Mouse (Mus musculus) embryonic facial prominence, embryonic 13.5 days (tissue): ENCODE results near the gene Fyb. TPM values are rescaled to one million over a fixed set of nuclear protein-coding genes. Genes with fewer than 3 reads are reported as not detected.

Experiments
- ATAC-seq: fragments of 200-750 bp; cut with Nextera tagmentation; 2 replicates; pipeline ENCODE4 v1.8.0; 2017; ENCODE audit warnings: low read depth; ENCODE audit not compliant: insufficient number of reproducible peaks, insufficient read depth, low FRiP score, low TSS enrichment
- H3K27ac ChIP-seq: fragments of 300-500 bp; sonication (generic); 2 replicates; pipeline ENCODE4 v1.5.1; 2015; ENCODE audit warnings: moderate library complexity, mild to moderate bottlenecking, inconsistent platforms
- H3K27me3 ChIP-seq: fragments of 300-500 bp; sonication (generic); 2 replicates; pipeline ENCODE4 v1.6.1; 2015; ENCODE audit warnings: mild to moderate bottlenecking, inconsistent platforms
- H3K36me3 ChIP-seq: fragments of 300-500 bp; sonication (generic); 2 replicates; pipeline ENCODE4 v1.6.1; 2015; ENCODE audit warnings: mild to moderate bottlenecking, inconsistent platforms
- H3K4me1 ChIP-seq: fragments of 300-500 bp; sonication (generic); 2 replicates; pipeline ENCODE4 v1.6.1; 2015; ENCODE audit warnings: inconsistent platforms
- H3K4me2 ChIP-seq: fragments of 300-500 bp; sonication (generic); 2 replicates; pipeline ENCODE4 v1.6.1; 2015; ENCODE audit warnings: moderate library complexity, mild to moderate bottlenecking, inconsistent platforms
- H3K4me3 ChIP-seq: fragments of 300-500 bp; sonication (generic); 2 replicates; pipeline ENCODE4 v1.5.1; 2015; ENCODE audit warnings: mild to moderate bottlenecking, inconsistent platforms
- H3K9ac ChIP-seq: fragments of 300-500 bp; sonication (generic); 2 replicates; pipeline ENCODE4 v1.6.1; 2015; ENCODE audit warnings: mild to moderate bottlenecking, inconsistent platforms
- H3K9me3 ChIP-seq: fragments of 300-500 bp; sonication (generic); 2 replicates; pipeline ENCODE4 v1.6.1; 2016; ENCODE audit warnings: inconsistent platforms
- WGBS: fragments of 180-500 bp; shearing (Covaris S2); methylation state at CpG from one replicate; pipeline ENCODE4 v1.1.7; 2015; ENCODE audit warnings: mixed read lengths; 5-methylcytosine and 5-hydroxymethylcytosine counted together
- polyA plus RNA-seq: library from polyadenylated mRNA; unstranded; fragments of >200 nt; fragmentation: Nextera tagmentation; extraction: Ambion mirVana; gene quantifications from 2 replicates; pipeline ENCODE4 v1.2.1, GENCODE M21; 2015

Gene Fyb
- polyA plus RNA-seq, 1 experiment from 2014 or later: 4.6 TPM

DNA sequence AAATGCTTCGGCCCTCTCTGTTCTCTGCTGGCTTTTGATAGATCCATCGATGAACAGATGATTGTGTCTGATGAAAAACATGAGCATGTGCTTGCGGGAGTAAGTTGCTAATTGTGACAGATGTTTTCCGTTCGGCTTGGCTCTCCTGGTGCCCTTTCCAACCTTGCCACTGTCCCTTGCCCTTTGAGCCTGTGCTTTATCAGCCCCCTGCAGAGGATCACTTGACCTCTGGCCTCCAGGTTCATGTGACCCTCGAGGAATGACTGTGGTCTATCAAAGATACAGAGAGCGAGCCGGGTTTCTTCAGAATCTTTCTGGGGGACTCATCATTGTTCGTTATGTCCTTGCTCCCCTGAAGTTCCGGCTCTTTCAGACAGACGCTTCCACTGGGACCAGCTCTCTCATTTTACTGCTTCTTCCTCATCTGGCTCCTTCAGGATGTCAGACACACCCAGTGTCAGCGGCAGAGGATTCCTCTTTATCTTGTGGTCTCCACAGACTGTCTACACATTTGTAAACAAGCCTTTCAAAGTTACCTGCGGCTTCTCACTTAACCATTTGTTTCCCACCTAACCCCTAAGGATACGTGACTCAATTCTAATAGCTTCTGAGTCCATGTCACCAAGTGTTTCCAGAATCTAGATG is 146.3 kb downstream of the Fyb start:
- no peaks in the 10 kb centered on the region for H3K9me3 ChIP-seq
- H3K9ac ChIP-seq: no peak overlapping the region
- ATAC-seq: no peak
- no peak overlapping the region for H3K4me2 ChIP-seq
- H3K27ac ChIP-seq: no peak overlapping the region
- peaks cover 3% of the 10 kb centered on the region; the same call in 1 of the 2 replicates for H3K4me1 ChIP-seq
- H3K4me3 ChIP-seq: no peak overlapping the region
- 22% methylated on average over 14 of the region's 14 CpGs for WGBS
- no peaks in the 10 kb centered on the region for H3K36me3 ChIP-seq
- H3K27me3 ChIP-seq: no peaks in the 10 kb centered on the region

DNA sequence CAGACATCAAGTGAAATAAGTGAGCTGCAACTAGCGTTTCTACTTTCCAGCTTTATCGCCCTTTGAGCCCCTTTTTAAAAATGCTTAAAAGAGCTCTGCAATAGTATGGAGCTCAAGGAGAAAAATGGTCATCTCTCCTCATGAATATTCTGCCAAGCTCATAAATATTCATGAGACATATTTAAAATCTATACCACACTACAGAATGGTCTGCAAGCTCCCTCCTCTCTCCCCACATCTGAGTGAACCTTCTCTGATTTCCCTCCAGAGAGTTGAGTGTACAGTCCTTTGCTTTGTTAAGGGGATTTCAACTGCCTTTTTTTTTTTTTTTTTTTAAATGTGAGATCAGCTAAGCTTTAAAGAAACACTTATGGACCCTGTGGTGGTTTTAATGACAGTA is 155.8 kb downstream of the Fyb start:
- Histone ChIP-seq H3K27ac (no peak overlapping the region), H3K4me2 (no peak overlapping the region), H3K27me3 (no peaks in the 10 kb centered on the region), H3K36me3 (no peaks in the 10 kb centered on the region), H3K4me3 (no peak overlapping the region), H3K4me1 (no peaks in the 10 kb centered on the region), H3K9ac (no peak overlapping the region), H3K9me3 (no peaks in the 10 kb centered on the region)
- ATAC-seq: no peak
- WGBS: 82% methylated on average over 2 of the region's 2 CpGs

DNA sequence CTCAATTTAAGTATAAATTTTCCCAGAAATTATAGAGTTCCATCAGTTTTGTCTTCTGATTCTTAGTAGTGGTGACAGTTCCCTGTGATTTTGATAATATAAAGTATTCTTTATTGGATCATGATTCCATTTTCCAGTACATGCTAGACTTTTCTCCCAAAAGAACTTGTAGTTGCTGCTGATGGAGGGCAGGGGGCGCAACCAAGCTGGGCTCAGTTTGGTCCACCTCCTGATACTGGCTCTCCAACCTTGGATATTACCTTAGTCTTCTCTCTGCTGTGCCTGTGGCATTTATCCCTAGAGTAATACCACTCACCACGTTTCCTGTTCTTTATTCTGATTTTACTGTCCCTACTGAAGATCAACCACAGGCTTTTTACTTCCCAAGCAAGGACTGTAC is 179.5 kb downstream of the Fyb start:
- H3K4me2 ChIP-seq: no peak overlapping the region
- H3K36me3 ChIP-seq: no peaks in the 10 kb centered on the region
- H3K4me3 ChIP-seq: no peak overlapping the region
- ATAC-seq: no peak
- no peak overlapping the region for H3K9ac ChIP-seq
- no peaks in the 10 kb centered on the region for H3K4me1 ChIP-seq
- H3K27ac ChIP-seq: no peak overlapping the region
- no peaks in the 10 kb centered on the region for H3K9me3 ChIP-seq
- WGBS: 65% methylated on average over 2 of the region's 2 CpGs
- H3K27me3 ChIP-seq: peaks cover 16% of the 10 kb centered on the region

DNA sequence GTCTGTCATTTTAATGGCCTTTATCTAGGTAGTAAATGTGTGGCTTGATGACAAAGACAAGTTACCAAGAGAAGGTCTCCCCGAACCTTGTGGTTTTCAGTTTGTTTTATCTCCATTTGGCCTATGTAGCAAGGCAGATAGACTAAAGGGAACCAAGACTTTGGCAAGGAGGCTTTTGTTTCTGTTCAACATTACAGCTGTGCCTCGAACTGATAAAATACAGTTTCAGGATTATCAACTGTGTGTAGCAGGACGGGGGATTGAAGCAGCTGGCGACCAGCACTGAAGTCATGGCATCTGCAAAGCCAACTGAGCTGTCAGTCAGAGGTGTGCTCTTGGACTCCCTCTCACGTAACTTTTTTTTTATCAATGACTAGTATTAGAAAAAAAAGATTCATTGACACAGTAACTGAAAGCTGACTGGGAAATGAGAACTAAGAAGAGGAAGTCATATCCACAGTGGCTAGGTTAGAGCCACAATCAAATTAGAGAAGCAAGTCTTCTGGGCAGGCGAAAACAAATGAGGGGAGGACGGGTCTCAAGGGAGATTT is 182.8 kb downstream of the Fyb start:
- H3K9me3 ChIP-seq: no peaks in the 10 kb centered on the region
- WGBS: 59% methylated on average over 7 of the region's 7 CpGs

DNA sequence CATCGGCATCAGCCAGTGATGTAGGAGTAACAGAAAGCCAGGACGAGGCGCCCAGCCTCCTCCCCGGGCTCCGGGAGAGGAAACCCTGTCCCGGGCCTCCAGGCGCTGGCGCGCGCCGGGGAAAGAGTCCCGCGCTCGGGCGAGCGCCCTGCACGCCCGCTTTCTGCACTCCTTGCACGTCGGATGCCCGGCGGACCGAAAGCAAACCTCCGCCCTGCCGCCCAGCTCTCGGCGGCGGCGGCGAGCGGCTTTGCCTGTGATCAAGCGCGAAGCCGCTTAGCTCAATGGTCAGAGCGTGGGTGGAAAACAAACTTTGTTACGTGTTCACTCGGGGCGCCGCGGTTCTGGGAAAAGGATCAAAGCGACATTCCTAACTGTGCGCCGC is 184.9 kb downstream of the Fyb start:
- Histone ChIP-seq H3K9me3 (no peaks in the 10 kb centered on the region), H3K9ac (peak overlapping the region; percentile 92), H3K4me3 (peak overlapping the region; percentile 96), H3K27ac (peak overlapping the region; percentile 94; the same call in 1 of the 2 replicates), H3K36me3 (no peaks in the 10 kb centered on the region), H3K27me3 (peaks cover 16% of the 10 kb centered on the region), H3K4me1 (peaks cover 25% of the 10 kb centered on the region), H3K4me2 (peak overlapping the region; percentile 92)
- peak; percentile 52 for ATAC-seq
- WGBS: 0% methylated on average over 43 of the region's 43 CpGs

More for the DNA sequence above, 182.8 kb downstream of the Fyb start:
- Histone ChIP-seq H3K4me2 (no peak overlapping the region), H3K36me3 (no peaks in the 10 kb centered on the region), H3K4me1 (peaks cover 14% of the 10 kb centered on the region), H3K27me3 (peaks cover 16% of the 10 kb centered on the region), H3K4me3 (no peak overlapping the region), H3K9ac (no peak overlapping the region), H3K27ac (no peak overlapping the region)
- ATAC-seq: no peak

DNA sequence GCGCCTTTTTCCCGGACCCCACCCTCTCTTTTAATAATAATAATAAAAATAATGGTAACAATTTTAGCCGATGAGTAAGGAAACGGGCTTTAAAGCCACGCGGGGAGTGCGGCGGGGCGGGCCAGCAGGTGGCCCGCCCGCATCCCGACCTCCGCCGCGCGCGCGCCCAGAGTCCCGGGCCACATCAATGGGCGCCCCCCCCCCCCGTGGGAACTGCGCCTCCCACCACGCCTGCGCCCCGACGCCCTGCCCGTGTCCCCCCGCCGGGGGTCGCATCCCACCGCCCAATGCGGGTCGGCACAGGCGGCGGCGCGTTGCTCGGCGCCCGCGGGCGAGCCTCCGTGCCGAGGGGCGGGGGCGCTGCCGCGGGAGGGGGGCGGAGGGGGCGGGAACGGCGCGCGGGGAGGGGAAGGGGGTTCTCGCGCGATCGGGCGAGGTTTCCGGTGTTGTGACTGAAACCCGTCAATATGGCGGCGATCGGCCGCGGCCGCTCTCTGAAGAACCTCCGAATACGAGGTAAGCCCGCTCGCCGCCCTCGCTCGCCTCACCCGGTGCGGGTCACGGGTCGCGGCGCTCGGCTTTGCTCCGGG is 185.4 kb downstream of the Fyb start, which contains the start of gene Rictor:
Gene Rictor (plus strand): TSS at position 444 of the 590 bp plus-strand sequence.
- ATAC-seq: peak; percentile 86
- peak within 1 kb of the TSS; percentile 92 for H3K9ac ChIP-seq
- peaks cover 27% of the 10 kb centered on the region for H3K4me1 ChIP-seq
- H3K36me3 ChIP-seq: no peaks in the 10 kb centered on the region
- H3K9me3 ChIP-seq: no peaks in the 10 kb centered on the region
- peak within 1 kb of the TSS; percentile 94 for H3K27ac ChIP-seq
- peak within 1 kb of the TSS; percentile 96 for H3K4me3 ChIP-seq
- H3K4me2 ChIP-seq: peak within 1 kb of the TSS; percentile 92
- under 1% methylated on average over 50 of the region's 82 CpGs for WGBS
- peaks cover 16% of the 10 kb centered on the region for H3K27me3 ChIP-seq

DNA sequence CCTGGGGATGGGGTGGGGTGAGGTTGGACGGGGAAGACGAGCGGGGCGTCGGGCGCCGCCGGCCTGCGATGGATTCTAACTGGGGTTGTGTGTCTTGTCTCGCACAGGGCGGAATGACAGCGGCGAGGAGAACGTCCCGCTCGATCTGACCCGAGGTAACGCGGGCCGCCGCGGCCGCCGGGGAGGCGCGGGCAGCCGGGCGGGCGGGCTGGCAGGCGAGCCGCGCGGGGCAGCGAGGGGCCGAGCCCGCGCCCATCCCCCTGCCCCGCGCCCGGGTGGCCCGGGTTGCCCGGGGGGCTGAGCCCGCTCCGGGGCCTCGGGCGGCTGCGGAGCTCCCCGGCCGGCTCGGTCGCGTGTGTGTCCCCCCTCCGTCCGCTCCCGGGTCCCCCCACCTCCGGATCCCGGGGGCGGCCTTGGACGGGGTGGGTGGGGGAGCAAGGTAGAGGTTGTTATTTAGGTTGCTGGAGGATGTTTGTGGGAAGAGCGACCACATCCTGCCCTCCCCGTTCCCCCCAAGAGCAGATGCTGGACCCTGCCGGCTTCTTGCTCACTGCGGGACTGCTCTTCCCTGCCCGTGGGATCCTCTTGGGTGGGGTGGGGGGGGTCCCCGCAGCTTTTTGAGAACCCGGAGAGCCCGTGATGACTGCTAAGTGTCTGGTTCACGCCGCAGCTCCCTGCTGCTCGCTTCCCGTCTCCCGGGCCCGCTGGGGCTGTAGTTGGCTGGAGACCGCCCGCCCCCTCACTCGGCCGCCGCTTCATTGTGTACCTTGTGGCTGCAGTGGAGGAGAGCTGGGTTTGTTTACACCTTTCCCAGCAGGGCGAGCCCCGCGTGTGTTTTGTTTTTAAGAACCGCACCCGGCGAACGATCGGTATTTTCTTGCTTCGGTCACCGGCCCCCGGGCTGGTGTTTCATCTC is 186.1 kb downstream of the Fyb start:
- Histone ChIP-seq H3K9ac (peak overlapping the region; percentile 92), H3K9me3 (no peaks in the 10 kb centered on the region), H3K27me3 (peaks cover 16% of the 10 kb centered on the region), H3K4me3 (peak overlapping the region; percentile 96), H3K36me3 (no peaks in the 10 kb centered on the region), H3K4me1 (peaks cover 35% of the 10 kb centered on the region), H3K4me2 (peak overlapping the region; percentile 92), H3K27ac (peak overlapping the region; percentile 94)
- under 1% methylated on average over 66 of the region's 89 CpGs for WGBS
- ATAC-seq: peak; percentile 74

DNA sequence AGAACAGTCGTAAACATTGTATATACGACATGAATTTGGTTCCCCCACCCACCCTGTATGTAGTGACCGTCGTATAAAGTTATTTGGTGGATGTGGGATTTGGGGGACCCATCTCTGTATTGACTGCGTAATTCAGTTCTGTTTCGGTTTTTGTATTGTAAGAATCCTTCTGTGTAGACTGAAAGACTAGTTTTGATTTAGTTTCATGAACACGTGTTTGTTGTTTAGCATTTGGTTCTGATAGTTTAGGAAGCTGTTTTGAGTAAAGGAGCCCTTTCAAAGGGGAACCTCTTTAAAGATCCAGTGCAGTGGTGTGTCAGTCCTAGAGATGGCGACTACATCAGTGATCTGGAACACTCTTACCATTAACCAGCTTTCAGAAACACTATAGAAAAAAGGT is 187.0 kb downstream of the Fyb start:
- Histone ChIP-seq H3K9ac (peak overlapping the region; percentile 92), H3K4me3 (peak overlapping the region; percentile 96), H3K27ac (no peak overlapping the region), H3K36me3 (no peaks in the 10 kb centered on the region), H3K9me3 (no peaks in the 10 kb centered on the region), H3K27me3 (peaks cover 16% of the 10 kb centered on the region), H3K4me2 (peak overlapping the region; percentile 92), H3K4me1 (peaks cover 39% of the 10 kb centered on the region)
- no peak for ATAC-seq
- 9% methylated on average over 8 of the region's 8 CpGs for WGBS

DNA sequence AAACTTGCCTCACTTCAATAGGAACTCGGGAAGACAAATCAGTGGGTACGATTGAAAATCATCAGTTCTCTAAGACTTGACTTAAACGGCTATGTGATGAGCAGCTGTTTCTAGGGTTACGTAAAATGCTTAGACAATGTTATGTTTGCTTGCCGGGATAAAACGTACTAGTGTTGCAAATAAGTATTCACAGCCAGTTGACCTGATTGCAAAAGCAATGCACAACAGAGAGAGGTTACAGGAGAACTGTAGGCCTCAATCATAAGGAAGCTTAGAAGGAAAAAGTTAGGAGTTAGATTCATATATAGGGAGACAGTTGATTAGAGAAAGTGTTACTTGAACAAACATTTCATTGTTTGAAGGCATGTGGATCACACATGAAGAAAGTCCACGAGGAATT is 187.7 kb downstream of the Fyb start:
- Histone ChIP-seq H3K4me1 (peaks cover 46% of the 10 kb centered on the region), H3K9me3 (no peaks in the 10 kb centered on the region), H3K4me2 (peak overlapping the region; percentile 92), H3K36me3 (no peaks in the 10 kb centered on the region), H3K4me3 (peak overlapping the region; percentile 96; the same call in 1 of the 2 replicates), H3K27me3 (peaks cover 14% of the 10 kb centered on the region), H3K9ac (no peak overlapping the region), H3K27ac (no peak overlapping the region)
- 53% methylated on average over 7 of the region's 7 CpGs for WGBS
- no peak for ATAC-seq

DNA sequence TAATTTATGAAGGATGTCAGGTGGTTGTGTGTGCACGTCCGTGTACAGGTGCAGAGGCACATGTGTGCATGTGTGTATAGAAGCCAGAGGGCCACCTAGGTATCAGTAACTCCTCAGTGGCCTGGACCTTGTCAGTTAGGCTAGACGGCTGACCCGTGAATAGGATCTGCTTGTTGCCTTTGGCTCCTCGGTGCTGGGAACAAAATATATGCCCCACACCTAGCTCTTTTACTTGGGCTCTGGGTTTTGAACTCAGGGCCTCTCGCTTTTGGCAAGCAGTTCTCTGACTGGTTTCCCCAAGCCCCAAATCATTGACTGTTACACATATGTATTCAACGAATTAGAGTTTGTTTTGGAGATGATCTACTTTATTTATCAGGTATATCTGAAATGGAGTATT is 188.6 kb downstream of the Fyb start:
- Histone ChIP-seq H3K27me3 (peaks cover 5% of the 10 kb centered on the region; the same call in 1 of the 2 replicates), H3K9ac (no peak overlapping the region), H3K9me3 (no peaks in the 10 kb centered on the region), H3K4me2 (no peak overlapping the region), H3K36me3 (no peaks in the 10 kb centered on the region), H3K27ac (no peak overlapping the region), H3K4me1 (peaks cover 46% of the 10 kb centered on the region), H3K4me3 (no peak overlapping the region)
- 84% methylated on average over 7 of the region's 7 CpGs for WGBS
- ATAC-seq: no peak
